Mouse (Mus musculus) thymus, adult 2 months (tissue): ENCODE data around the gene Tshr.

Source experiments
- CTCF ChIP-seq: fragments of 200-500 bp; IDR thresholded peaks from 2 replicates; pipeline ENCODE4 v1.5.1; 2012; ENCODE audit warnings: mild to moderate bottlenecking, control low read depth, low read length, moderate library complexity, borderline replicate concordance; ENCODE audit not compliant: control insufficient read depth, poor library complexity, insufficient read depth; ENCODE audit errors: extremely low read depth
- POLR2A ChIP-seq: fragments of 200-500 bp; IDR thresholded peaks from 2 replicates; pipeline ENCODE4 v1.6.1; 2012; ENCODE audit warnings: mild to moderate bottlenecking, low read length, control low read depth, moderate library complexity; ENCODE audit not compliant: control insufficient read depth, poor library complexity, insufficient read depth; ENCODE audit errors: extremely low read depth

GRCm38 (mm10) chr12:91592128-91592527 lies 207.8 kb downstream of the Tshr start:
- TF ChIP-seq CTCF = no peak
- TF ChIP-seq POLR2A = no peak
